Mouse (Mus musculus): ENCODE results near the gene Nmt1.

Gene Nmt1

GRCm38 (mm10) chr11:103005254-103005981 lies 22.6 kb upstream of the Nmt1 start:
- DNase-seq (ENCODE audit: low spot score in 2 of 2): no peak

GRCm38 (mm10) chr11:103006286-103007000 lies 21.5 kb upstream of the Nmt1 start:
- no peak for DNase-seq (ENCODE audit: low spot score in 2 of 2)

DNA sequence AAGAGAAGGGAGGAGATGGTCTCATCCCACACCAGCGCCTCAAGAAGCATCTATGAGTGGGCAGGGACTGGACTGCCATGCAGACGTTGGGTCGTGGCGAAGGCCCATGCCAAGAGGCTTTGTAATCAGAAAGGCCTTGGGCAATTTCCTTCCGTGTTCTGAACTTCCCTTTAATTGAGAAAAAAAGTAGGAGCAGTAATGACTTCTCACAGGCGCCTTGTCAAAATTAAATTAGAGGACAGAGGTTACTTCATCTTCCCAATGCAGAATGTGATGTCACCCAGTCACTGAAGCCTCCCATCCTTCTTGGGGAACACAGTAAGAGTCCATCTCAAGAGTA lies 21.0 kb upstream of the Nmt1 start:
- DNase-seq (ENCODE audit: low spot score in 2 of 2): no peak

- no peak for DNase-seq (ENCODE audit: low spot score in 2 of 2)
These were observed 19.4 kb upstream of the Nmt1 start for GRCm38 (mm10) chr11:103008558-103008957.

DNA sequence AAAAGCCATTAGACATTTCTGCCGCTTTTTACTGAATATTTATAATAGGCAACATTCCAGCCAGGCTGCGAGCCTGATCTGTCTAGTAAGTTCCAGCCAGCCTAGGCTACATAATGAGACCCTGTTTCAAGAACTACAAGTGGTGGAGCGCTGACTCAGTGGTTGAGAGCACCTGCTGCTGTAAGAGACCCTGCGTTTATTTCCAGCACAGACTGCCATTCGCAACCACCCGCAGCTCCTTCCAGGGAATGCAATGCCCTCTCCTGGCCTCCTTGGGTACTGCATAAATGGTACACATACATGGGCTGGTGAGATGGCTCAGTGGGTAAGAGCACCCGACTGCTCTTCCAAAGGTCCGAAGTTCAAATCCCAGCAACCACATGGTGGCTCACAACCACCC lies 18.8 kb upstream of the Nmt1 start:
- peak in 1 of 2 experiments; percentile 33 for DNase-seq (ENCODE audit: low spot score in 2 of 2)

- no peak for DNase-seq (ENCODE audit: low spot score in 2 of 2)
These were observed 17.4 kb upstream of the Nmt1 start for GRCm38 (mm10) chr11:103010454-103011205.

DNA sequence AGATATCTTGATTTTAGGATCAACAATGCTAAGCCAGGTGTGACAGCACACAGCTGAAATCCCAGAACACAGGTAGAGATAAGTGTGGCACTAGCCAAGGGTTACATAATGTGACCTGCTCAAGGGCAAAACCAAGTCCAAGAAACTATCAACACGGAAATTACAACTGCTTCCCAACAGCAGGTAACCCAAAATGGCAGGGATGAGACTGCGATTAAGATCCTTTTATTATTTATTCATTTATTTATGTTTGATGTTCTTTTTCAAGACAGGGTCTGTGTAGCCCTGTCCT lies 16.8 kb upstream of the Nmt1 start:
- no peak for DNase-seq (ENCODE audit: low spot score in 2 of 2)

- DNase-seq (ENCODE audit: low spot score in 2 of 2): no peak
These were observed 11.8 kb upstream of the Nmt1 start for GRCm38 (mm10) chr11:103015881-103016825.

DNA sequence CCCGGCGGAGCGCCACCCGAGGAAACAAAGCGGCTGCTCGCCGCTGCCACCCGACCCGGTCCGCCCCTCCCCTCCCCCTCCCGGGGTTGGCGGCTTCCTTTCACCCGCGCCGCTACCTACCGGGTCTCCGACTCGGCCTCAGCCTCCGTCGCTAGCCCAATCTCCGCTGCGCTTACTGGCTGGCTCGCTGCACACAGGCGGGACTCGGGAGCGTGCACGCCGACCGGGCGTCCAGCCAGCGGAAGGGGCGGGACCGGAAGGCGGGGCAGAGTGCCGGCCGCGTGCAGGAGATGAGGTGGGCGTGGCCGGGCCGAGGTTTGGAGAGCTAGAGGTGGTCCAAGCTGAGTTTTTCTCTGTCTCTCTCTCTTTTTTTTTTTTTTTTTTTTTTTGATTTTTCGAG lies 11.1 kb upstream of the Nmt1 start:
- peak; percentile 91 to 92 for DNase-seq (ENCODE audit: low spot score in 2 of 2)

DNA sequence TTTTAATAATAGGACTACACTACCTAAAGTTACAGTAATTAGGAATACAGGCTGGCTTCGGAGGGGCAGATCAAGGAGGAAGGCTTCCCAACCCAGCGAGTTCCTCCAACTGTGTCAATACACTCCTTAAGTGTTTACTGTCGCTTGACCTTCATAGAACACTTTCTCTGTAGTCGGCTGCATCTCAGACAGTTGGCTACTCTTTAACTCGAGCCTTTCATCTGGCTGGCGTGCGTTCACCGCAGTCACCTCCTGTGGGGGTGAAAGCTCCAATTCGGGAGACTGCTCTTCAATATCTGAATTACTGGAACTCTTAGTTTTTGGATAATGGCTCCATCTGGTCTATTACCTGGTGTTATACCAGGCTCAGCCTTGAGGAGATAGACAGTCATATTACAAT lies 10.3 kb upstream of the Nmt1 start:
- no peak for DNase-seq (ENCODE audit: low spot score in 2 of 2)

GRCm38 (mm10) chr11:103018860-103019259 lies 9.1 kb upstream of the Nmt1 start:
- DNase-seq (ENCODE audit: low spot score in 2 of 2): no peak

DNA sequence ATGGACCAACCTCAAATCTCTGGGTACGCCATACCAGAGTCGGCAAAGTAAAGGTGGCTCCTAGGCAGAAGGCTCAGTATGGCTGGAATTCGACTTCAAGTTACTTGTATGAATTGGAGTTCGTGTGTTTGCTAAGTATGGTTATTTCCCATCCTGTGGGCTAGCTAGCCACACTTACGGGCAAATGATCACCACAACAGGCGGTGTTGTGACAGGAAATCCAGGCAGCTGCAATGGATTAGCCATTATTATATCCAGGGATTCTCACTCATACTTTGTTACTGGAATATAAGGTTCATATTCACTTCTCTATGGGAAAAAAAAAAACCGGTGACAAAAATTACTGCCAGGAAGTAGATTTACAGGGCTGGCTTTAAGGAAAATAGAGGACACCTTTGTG lies 8.7 kb upstream of the Nmt1 start:
- DNase-seq (ENCODE audit: low spot score in 2 of 2): no peak

GRCm38 (mm10) chr11:103020713-103021335 lies 7.2 kb upstream of the Nmt1 start:
- DNase-seq (ENCODE audit: low spot score in 2 of 2): no peak

- DNase-seq (ENCODE audit: low spot score in 2 of 2): no peak
These were observed 4.0 kb upstream of the Nmt1 start for GRCm38 (mm10) chr11:103023974-103024373.

GRCm38 (mm10) chr11:103026901-103027300 lies 1.1 kb upstream of the Nmt1 start:
- no peak for DNase-seq (ENCODE audit: low spot score in 2 of 2)

DNA sequence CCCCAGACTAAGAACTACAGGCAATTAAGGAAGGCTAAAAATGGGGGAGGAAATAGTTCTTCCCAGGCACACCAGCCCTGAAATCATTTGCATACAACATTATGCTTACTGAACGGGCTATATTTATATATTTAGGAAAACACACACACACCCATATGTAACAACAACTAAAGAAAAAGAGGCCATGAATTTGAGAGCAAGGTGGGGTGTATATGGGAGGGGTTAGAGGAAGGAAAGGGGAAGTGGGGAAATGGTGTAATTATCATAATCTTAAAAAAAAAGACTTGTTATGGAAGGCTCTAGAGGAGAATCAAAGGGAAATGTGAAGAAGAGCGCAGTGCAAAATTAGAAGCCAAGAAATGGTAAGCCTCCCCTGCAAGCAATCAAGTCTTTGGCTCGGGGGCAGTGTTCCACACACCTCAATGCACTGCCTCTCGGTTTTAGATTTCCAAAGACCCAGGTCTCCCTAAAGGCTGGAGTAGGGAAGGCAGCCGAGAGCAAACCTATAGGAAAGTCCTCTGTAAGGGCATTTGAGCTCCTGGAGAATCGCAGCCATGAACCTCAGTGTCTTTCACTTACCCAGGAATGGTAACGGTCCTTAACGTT lies 317 bp upstream of the Nmt1 start:
- DNase-seq (ENCODE audit: low spot score in 2 of 2): no peak

- no peak for DNase-seq (ENCODE audit: low spot score in 2 of 2)
These were observed 5.0 kb downstream of the Nmt1 start for GRCm38 (mm10) chr11:103033030-103033429.

DNA sequence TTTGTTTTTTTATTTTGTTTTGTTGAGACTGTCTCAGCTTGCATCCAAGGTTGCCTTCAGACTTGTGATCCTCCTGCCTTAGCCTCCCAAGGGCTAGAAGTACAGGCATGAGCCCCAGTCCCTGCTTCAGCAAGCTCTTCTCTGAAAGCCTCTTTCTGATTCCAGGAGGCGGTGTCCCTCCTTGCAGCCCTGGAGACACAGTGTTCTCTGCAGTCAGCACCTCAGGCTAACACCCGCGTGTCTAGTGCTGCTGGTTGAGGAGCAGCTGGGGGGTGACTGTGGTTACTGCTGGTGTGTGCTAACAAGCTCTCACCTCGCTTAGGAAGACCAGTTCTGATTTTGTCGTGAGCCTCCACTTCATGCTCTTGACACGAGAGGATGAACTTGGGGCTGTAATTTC lies 7.0 kb downstream of the Nmt1 start:
- no peak for DNase-seq (ENCODE audit: low spot score in 2 of 2)

DNA sequence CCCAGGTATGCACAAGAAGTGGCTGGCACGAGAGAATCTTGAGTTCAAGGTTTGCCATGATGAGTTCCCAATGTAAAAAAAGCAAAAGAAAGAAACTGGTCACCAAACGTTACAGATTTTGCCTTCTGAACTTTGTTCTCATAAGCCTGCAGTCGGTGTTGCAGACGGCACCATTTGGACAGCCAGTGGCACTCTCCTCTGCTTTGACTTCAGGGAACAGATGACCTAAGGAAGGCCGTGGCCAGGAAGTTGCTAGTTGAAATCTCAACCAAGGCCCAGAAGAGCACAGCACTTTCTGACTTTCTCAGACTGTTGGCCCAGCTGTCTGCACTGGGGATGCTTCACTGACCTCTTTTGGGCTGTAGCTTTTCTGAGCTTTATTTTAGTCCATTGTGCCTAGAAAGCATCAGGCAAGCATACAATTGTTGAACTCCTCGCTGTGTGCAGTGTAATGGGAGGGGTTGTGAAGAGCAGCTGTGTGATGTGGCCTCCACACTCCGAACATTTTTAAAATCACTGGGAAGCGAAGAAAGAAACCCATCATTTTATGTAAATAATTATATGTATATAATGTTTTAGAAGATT lies 9.0 kb downstream of the Nmt1 start:
- DNase-seq (ENCODE audit: low spot score in 2 of 2): no peak

DNA sequence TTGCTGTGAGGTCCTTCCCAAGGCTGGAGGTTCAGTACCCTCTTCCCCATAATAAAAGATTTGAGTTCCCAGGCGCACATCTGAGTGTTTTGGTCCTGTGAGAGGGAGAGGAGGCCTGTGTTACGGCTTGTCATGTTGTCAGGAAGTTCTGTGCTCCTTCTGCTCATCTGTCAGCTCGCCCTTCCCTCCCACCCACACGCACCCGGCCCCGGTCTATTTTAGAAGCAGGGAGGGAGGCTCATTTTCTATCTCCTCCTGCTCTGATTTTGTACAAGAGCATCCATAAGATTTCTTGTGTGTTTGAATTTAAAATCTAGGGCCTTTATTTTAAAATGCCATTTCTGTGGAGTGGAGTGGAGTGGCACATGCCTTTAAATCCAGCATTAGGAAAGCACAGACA lies 10.0 kb downstream of the Nmt1 start:
- no peak for DNase-seq (ENCODE audit: low spot score in 2 of 2)

DNA sequence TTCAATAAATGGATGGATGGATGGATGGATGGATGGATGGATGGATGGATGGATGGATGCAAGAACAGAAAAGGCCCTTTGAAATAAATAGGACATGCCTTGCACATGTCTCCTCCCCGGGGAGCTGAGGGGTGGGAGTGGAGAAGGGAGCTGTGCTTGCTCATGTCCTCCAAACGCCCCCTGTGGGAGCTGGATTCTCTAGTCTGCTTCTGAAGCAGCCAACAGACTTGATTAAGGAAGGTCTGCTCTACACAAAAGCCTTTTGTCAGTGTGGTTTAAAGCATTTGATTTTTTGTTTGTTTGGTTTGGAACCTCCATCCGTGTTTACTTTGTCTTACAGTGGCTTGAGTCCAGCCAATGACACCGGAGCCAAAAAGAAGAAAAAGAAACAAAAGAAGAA lies 14.8 kb downstream of the Nmt1 start:
- DNase-seq (ENCODE audit: low spot score in 2 of 2): no peak

All from natural killer cell, adult 2 months (primary cell).